Mouse (Mus musculus): ENCODE results near the gene Dcps. TPM values are rescaled to one million over a fixed set of nuclear protein-coding genes. Genes with fewer than 3 reads are reported as not detected.

Dcps gene
- polyA plus RNA-seq, 1 experiment from 2014 or later, result 64.6 TPM

- no peaks in the 10 kb centered on the region for H3K9me3 ChIP-seq (replicated peaks; ENCODE audit: low read length)
- WGBS, result 74% methylated on average over 3 of the region's 3 CpGs
- DNase-seq (ENCODE audit: low spot score) (no peak), ATAC-seq (replicated peaks; ENCODE audit: low FRiP score, low read depth) (no peak)
- no peaks in the 10 kb centered on the region for H3K27me3 ChIP-seq (ENCODE audit: insufficient read depth, low read length)
- H3K4me1 ChIP-seq (replicated peaks; ENCODE audit: insufficient read depth, low read length), result no peaks in the 10 kb centered on the region; the same call in 1 of the 2 replicates
- H3K36me3 ChIP-seq (ENCODE audit: insufficient read depth, low read length), result no peaks in the 10 kb centered on the region
- H3K9ac ChIP-seq (ENCODE audit: low read depth, low read length), result no peak overlapping the region
- H3K27ac ChIP-seq, result no peak overlapping the region
- H3K4me2 ChIP-seq (ENCODE audit: low read length), result no peak overlapping the region
- H3K4me3 ChIP-seq (replicated peaks; ENCODE audit: low read depth, low read length), result no peak overlapping the region
- no peak for TF ChIP-seq CTCF (IDR thresholded peaks at IDR 0.05; ENCODE audit: low read depth)
Measured at GRCm38 (mm10) chr9:35108066-35108465, 67.8 kb downstream of the Dcps start.

- no peaks in the 10 kb centered on the region; the same call in 1 of the 2 replicates for H3K4me1 ChIP-seq (replicated peaks; ENCODE audit: insufficient read depth, low read length)
- 86% methylated on average over 5 of the region's 5 CpGs for WGBS
- H3K27ac ChIP-seq, result no peak overlapping the region
- no peaks in the 10 kb centered on the region for H3K36me3 ChIP-seq (ENCODE audit: insufficient read depth, low read length)
- no peak overlapping the region for H3K9ac ChIP-seq (ENCODE audit: low read depth, low read length)
- ATAC-seq (replicated peaks; ENCODE audit: low FRiP score, low read depth) (no peak), DNase-seq (ENCODE audit: low spot score) (no peak)
- H3K27me3 ChIP-seq (ENCODE audit: insufficient read depth, low read length), result no peaks in the 10 kb centered on the region
- no peaks in the 10 kb centered on the region for H3K9me3 ChIP-seq (replicated peaks; ENCODE audit: low read length)
- no peak overlapping the region for H3K4me2 ChIP-seq (ENCODE audit: low read length)
- H3K4me3 ChIP-seq (replicated peaks; ENCODE audit: low read depth, low read length), result no peak overlapping the region
- TF ChIP-seq CTCF (IDR thresholded peaks at IDR 0.05; ENCODE audit: low read depth), result no peak
Measured at GRCm38 (mm10) chr9:35107396-35107795, 68.5 kb downstream of the Dcps start.

- 60% methylated on average over 15 of the region's 15 CpGs for WGBS
- H3K9me3 ChIP-seq (replicated peaks; ENCODE audit: low read length), result no peaks in the 10 kb centered on the region
- no peak for ATAC-seq (replicated peaks; ENCODE audit: low FRiP score, low read depth)
- H3K4me2 ChIP-seq (ENCODE audit: low read length), result no peak overlapping the region
- H3K27me3 ChIP-seq (ENCODE audit: insufficient read depth, low read length), result no peaks in the 10 kb centered on the region
- H3K4me1 ChIP-seq (replicated peaks; ENCODE audit: insufficient read depth, low read length), result no peaks in the 10 kb centered on the region
- no peaks in the 10 kb centered on the region for H3K36me3 ChIP-seq (ENCODE audit: insufficient read depth, low read length)
- no peak for DNase-seq (ENCODE audit: low spot score)
- H3K9ac ChIP-seq (ENCODE audit: low read depth, low read length), result no peak overlapping the region
- TF ChIP-seq CTCF (IDR thresholded peaks at IDR 0.05; ENCODE audit: low read depth), result no peak
- H3K4me3 ChIP-seq (replicated peaks; ENCODE audit: low read depth, low read length), result no peak overlapping the region
- no peak overlapping the region for H3K27ac ChIP-seq
Measured at GRCm38 (mm10) chr9:35105884-35106880, 69.7 kb downstream of the Dcps start.

- DNase-seq (ENCODE audit: low spot score) (no peak), ATAC-seq (replicated peaks; ENCODE audit: low FRiP score, low read depth) (no peak)
- Histone ChIP-seq H3K27ac (no peak overlapping the region), H3K4me3 (replicated peaks; ENCODE audit: low read depth, low read length) (no peak overlapping the region), H3K36me3 (ENCODE audit: insufficient read depth, low read length) (no peaks in the 10 kb centered on the region), H3K4me1 (replicated peaks; ENCODE audit: insufficient read depth, low read length) (no peaks in the 10 kb centered on the region), H3K27me3 (ENCODE audit: insufficient read depth, low read length) (no peaks in the 10 kb centered on the region), H3K9ac (ENCODE audit: low read depth, low read length) (no peak overlapping the region), H3K9me3 (replicated peaks; ENCODE audit: low read length) (no peaks in the 10 kb centered on the region), H3K4me2 (ENCODE audit: low read length) (no peak overlapping the region)
- TF ChIP-seq CTCF (IDR thresholded peaks at IDR 0.05; ENCODE audit: low read depth), result no peak
- WGBS, result 62% methylated on average over 2 of the region's 2 CpGs
Measured at GRCm38 (mm10) chr9:35105438-35105837, 70.4 kb downstream of the Dcps start.

GRCm38 (mm10) chr9:35104711-35105110, 71.2 kb downstream of the Dcps start:
- H3K9ac ChIP-seq (ENCODE audit: low read depth, low read length), result no peak overlapping the region
- WGBS, result 80% methylated on average over 4 of the region's 4 CpGs
- no peak for DNase-seq (ENCODE audit: low spot score)
- H3K4me3 ChIP-seq (replicated peaks; ENCODE audit: low read depth, low read length), result no peak overlapping the region
- no peak overlapping the region for H3K4me2 ChIP-seq (ENCODE audit: low read length)
- no peak for TF ChIP-seq CTCF (IDR thresholded peaks at IDR 0.05; ENCODE audit: low read depth)
- no peak overlapping the region for H3K27ac ChIP-seq
- H3K36me3 ChIP-seq (ENCODE audit: insufficient read depth, low read length), result no peaks in the 10 kb centered on the region
- H3K27me3 ChIP-seq (ENCODE audit: insufficient read depth, low read length), result no peaks in the 10 kb centered on the region
- H3K4me1 ChIP-seq (replicated peaks; ENCODE audit: insufficient read depth, low read length), result no peaks in the 10 kb centered on the region
- no peak for ATAC-seq (replicated peaks; ENCODE audit: low FRiP score, low read depth)
- H3K9me3 ChIP-seq (replicated peaks; ENCODE audit: low read length), result no peaks in the 10 kb centered on the region

- no peak overlapping the region for H3K4me3 ChIP-seq (replicated peaks; ENCODE audit: low read depth, low read length)
- WGBS, result 77% methylated on average over 4 of the region's 4 CpGs
- DNase-seq (ENCODE audit: low spot score), result no peak
- ATAC-seq (replicated peaks; ENCODE audit: low FRiP score, low read depth), result no peak
- H3K27me3 ChIP-seq (ENCODE audit: insufficient read depth, low read length), result no peaks in the 10 kb centered on the region
- no peaks in the 10 kb centered on the region for H3K4me1 ChIP-seq (replicated peaks; ENCODE audit: insufficient read depth, low read length)
- H3K4me2 ChIP-seq (ENCODE audit: low read length), result no peak overlapping the region
- H3K36me3 ChIP-seq (ENCODE audit: insufficient read depth, low read length), result no peaks in the 10 kb centered on the region
- no peak overlapping the region for H3K9ac ChIP-seq (ENCODE audit: low read depth, low read length)
- no peak overlapping the region for H3K27ac ChIP-seq
- no peak for TF ChIP-seq CTCF (IDR thresholded peaks at IDR 0.05; ENCODE audit: low read depth)
- no peaks in the 10 kb centered on the region for H3K9me3 ChIP-seq (replicated peaks; ENCODE audit: low read length)
Measured at GRCm38 (mm10) chr9:35098762-35099161, 77.1 kb downstream of the Dcps start.
